Mouse (Mus musculus) fat pad, adult 2 months (tissue): ENCODE data around the gene Mtcl1.

Experiments
- DNase-seq: peaks from one replicate; pipeline ENCODE4 v3.0.0-alpha.2; 2011; ENCODE audit warnings: low read depth, low spot score; ENCODE audit errors: extremely low read depth

The Mtcl1 gene

GRCm38 (mm10) chr17:66449460-66450341 lies at the start of gene Mtcl1:
TSS of gene Mtcl1 (minus strand) at chr17:66449750.
- DNase-seq, result no peak

- DNase-seq, result no peak
Observed at GRCm38 (mm10) chr17:66498598-66498997, 49.0 kb upstream of the Mtcl1 start.

- no peak for DNase-seq
Observed at GRCm38 (mm10) chr17:66496589-66496988, 47.0 kb upstream of the Mtcl1 start.

GRCm38 (mm10) chr17:66490022-66490601 lies 40.6 kb upstream of the Mtcl1 start:
- DNase-seq, result no peak

GRCm38 (mm10) chr17:66486576-66486975 lies 37.0 kb upstream of the Mtcl1 start:
- no peak for DNase-seq

GRCm38 (mm10) chr17:66485742-66486141 lies 36.2 kb upstream of the Mtcl1 start:
- DNase-seq, result no peak

- no peak for DNase-seq
Observed at GRCm38 (mm10) chr17:66484965-66485364, 35.4 kb upstream of the Mtcl1 start.

- no peak for DNase-seq
Observed at GRCm38 (mm10) chr17:66483651-66484454, 34.3 kb upstream of the Mtcl1 start.

GRCm38 (mm10) chr17:66481295-66481694 lies 31.7 kb upstream of the Mtcl1 start:
- DNase-seq, result no peak

GRCm38 (mm10) chr17:66480491-66481278 lies 31.1 kb upstream of the Mtcl1 start:
- DNase-seq, result no peak

- no peak for DNase-seq
Observed at GRCm38 (mm10) chr17:66479813-66480490, 30.4 kb upstream of the Mtcl1 start.

- DNase-seq, result no peak
Observed at GRCm38 (mm10) chr17:66479311-66479710, 29.8 kb upstream of the Mtcl1 start.

- DNase-seq, result no peak
Observed at GRCm38 (mm10) chr17:66473205-66473604, 23.7 kb upstream of the Mtcl1 start.

GRCm38 (mm10) chr17:66471775-66472174 lies 22.2 kb upstream of the Mtcl1 start:
- no peak for DNase-seq

GRCm38 (mm10) chr17:66471252-66471651 lies 21.7 kb upstream of the Mtcl1 start:
- no peak for DNase-seq

- no peak for DNase-seq
Observed at GRCm38 (mm10) chr17:66470020-66470419, 20.5 kb upstream of the Mtcl1 start.

GRCm38 (mm10) chr17:66457278-66457677 lies 7.7 kb upstream of the Mtcl1 start:
- DNase-seq, result no peak

- DNase-seq, result no peak
Observed at GRCm38 (mm10) chr17:66451143-66451542, 1.6 kb upstream of the Mtcl1 start.

GRCm38 (mm10) chr17:66450526-66451070 lies 1.0 kb upstream of the Mtcl1 start:
- no peak for DNase-seq
